8 mouse cellular contexts compared by ENCODE assay signal in genomic region chr3:86761095-86762035, GRCm38 (mm10).
A peak's percentile ranks its signal among the peaks of the same experiment; 100 is the strongest.
DNase-seq lines count a peak whose midpoint lies in the region; ATAC-seq and TF ChIP-seq lines count a peak whose summit lies in the region.

No protein-coding gene starts in this region.

- TF ChIP-seq EP300 in liver, embryonic 14.5 days (IDR thresholded peaks at IDR 0.05; ENCODE audit: low read depth), result no peak

- H3K4me1 ChIP-seq in kidney, postnatal 0 days (replicated peaks; ENCODE audit: insufficient read depth, low read length), result no peaks in the 10 kb centered on the region
- no peaks in the 10 kb centered on the region for H3K4me1 ChIP-seq in liver, embryonic 14.5 days (replicated peaks; ENCODE audit: control insufficient read depth in 2 of 2, insufficient read depth in 2 of 2, low read length in 1 of 2)
- H3K4me1 ChIP-seq in neural tube, embryonic 15.5 days, result peaks cover 5% of the 10 kb centered on the region; the same call in 1 of the 2 replicates

- H3K4me2 ChIP-seq in kidney, postnatal 0 days (ENCODE audit: low read length), result no peak overlapping the region
- H3K4me2 ChIP-seq in liver, embryonic 14.5 days (ENCODE audit: low read depth), result no peak overlapping the region
- H3K4me2 ChIP-seq in neural tube, embryonic 15.5 days, result 0 out of 2 replicates have a peak overlapping the region, but pooled peaks have one; percentile 9

- H3K36me3 ChIP-seq in kidney, postnatal 0 days (ENCODE audit: insufficient read depth, low read length), result no peaks in the 10 kb centered on the region
- H3K36me3 ChIP-seq in liver, embryonic 14.5 days (replicated peaks; ENCODE audit: control insufficient read depth, insufficient read depth, low read depth), result no peaks in the 10 kb centered on the region
- H3K36me3 ChIP-seq in neural tube, embryonic 15.5 days, result no peaks in the 10 kb centered on the region

- DNase-seq in CD4-positive, CD25-positive, alpha-beta regulatory T cell, adult 2 months (ENCODE audit: low read depth, low spot score), result peak; percentile 72
- DNase-seq in NIH3T3 (ENCODE audit: low read depth), result peak; percentile 91
- peak; percentile 62 to 85 for DNase-seq in cerebellum, postnatal 25 days
- DNase-seq in frontal cortex, postnatal 36 days (ENCODE audit: low spot score in 2 of 2), result peak; percentile 71 to 87
- peak; percentile 87 for DNase-seq in kidney, postnatal 0 days (ENCODE audit: low spot score)
- peak in 2 of 3 experiments; percentile 22 to 28 for DNase-seq in liver, embryonic 14.5 days (ENCODE audit: low read depth in 3 of 3, low spot score in 3 of 3)

- no peaks in the 10 kb centered on the region for H3K27me3 ChIP-seq in kidney, postnatal 0 days (ENCODE audit: insufficient read depth, low read length)
- H3K27me3 ChIP-seq in liver, embryonic 14.5 days (ENCODE audit: control insufficient read depth, insufficient read depth, low read length), result no peaks in the 10 kb centered on the region
- H3K27me3 ChIP-seq in neural tube, embryonic 15.5 days (replicated peaks), result no peaks in the 10 kb centered on the region

- no peak overlapping the region for H3K4me3 ChIP-seq in kidney, postnatal 0 days (replicated peaks; ENCODE audit: low read depth, low read length)
- H3K4me3 ChIP-seq in liver, embryonic 14.5 days (ENCODE audit: insufficient read depth in 1 of 2, low read depth in 2 of 2, low read length in 2 of 2), result no peak overlapping the region
- H3K4me3 ChIP-seq in neural tube, embryonic 15.5 days (replicated peaks), result no peak overlapping the region

- no peak overlapping the region for H3K27ac ChIP-seq in kidney, postnatal 0 days
- no peak overlapping the region for H3K27ac ChIP-seq in liver, embryonic 14.5 days
- H3K27ac ChIP-seq in neural tube, embryonic 15.5 days (replicated peaks), result peak overlapping the region; percentile 66; the same call in 1 of the 2 replicates

- H3K9me3 ChIP-seq in kidney, postnatal 0 days (replicated peaks; ENCODE audit: low read length), result no peaks in the 10 kb centered on the region
- no peaks in the 10 kb centered on the region for H3K9me3 ChIP-seq in liver, embryonic 14.5 days (ENCODE audit: control insufficient read depth, low read length)
- H3K9me3 ChIP-seq in neural tube, embryonic 15.5 days (replicated peaks), result no peaks in the 10 kb centered on the region

- no peak overlapping the region for H3K9ac ChIP-seq in kidney, postnatal 0 days (ENCODE audit: low read depth, low read length)
- no peak overlapping the region for H3K9ac ChIP-seq in liver, embryonic 14.5 days (replicated peaks)
- no peak overlapping the region for H3K9ac ChIP-seq in neural tube, embryonic 15.5 days (replicated peaks)

- WGBS in kidney, postnatal 0 days, result 68% methylated on average over 9 of the region's 9 CpGs
- 60% methylated on average over 9 of the region's 9 CpGs for WGBS in liver, embryonic 14.5 days (ENCODE audit: insufficient replicate concordance)
- 37% methylated on average over 9 of the region's 9 CpGs for WGBS in neural tube, embryonic 15.5 days

- no peak for ATAC-seq in kidney, postnatal 0 days (replicated peaks; ENCODE audit: low FRiP score, low read depth)
- ATAC-seq in liver, embryonic 14.5 days (ENCODE audit: insufficient read depth), result no peak
- peak; percentile 92 for ATAC-seq in neural tube, embryonic 15.5 days (ENCODE audit: low FRiP score)
- no peak for ATAC-seq in monocyte, adult 5-6 weeks (replicated peaks; ENCODE audit: insufficient number of reproducible peaks, low FRiP score, low TSS enrichment, poor library complexity, severe bottlenecking)

- TF ChIP-seq CTCF in kidney, postnatal 0 days (IDR thresholded peaks at IDR 0.05; ENCODE audit: low read depth), result peak; percentile 95
- TF ChIP-seq CTCF in liver, embryonic 14.5 days (IDR thresholded peaks at IDR 0.05; ENCODE audit: low read depth), result peak; percentile 62

Comparison
In these comparisons a context has a peak if more than half of its experiments do, and no peak if none do; other contexts are left out.
1. DNase-seq: peak in every context shown above with its lines; median percentile 91 in NIH3T3; 87 in kidney, postnatal 0 days; 79 in frontal cortex, postnatal 36 days; 74 in cerebellum, postnatal 25 days; 72 in CD4-positive, CD25-positive, alpha-beta regulatory T cell, adult 2 months; 25 in liver, embryonic 14.5 days.